Mouse (Mus musculus) embryonic facial prominence, embryonic 15.5 days (tissue): ENCODE measurements around the gene H2-Aa. TPM values are rescaled to one million over a fixed set of nuclear protein-coding genes. Genes with fewer than 3 reads are reported as not detected.

ENCODE experiments used
- ATAC-seq: fragments of 200-750 bp; cut with Nextera tagmentation; 2 replicates; pipeline ENCODE4 v1.8.0; 2017; ENCODE audit warnings: low read depth, moderate TSS enrichment; ENCODE audit not compliant: insufficient number of reproducible peaks, low FRiP score, low TSS enrichment
- H3K27ac ChIP-seq: fragments of 300-500 bp; sonication (generic); replicated peaks from 2 replicates; pipeline ENCODE4 v1.5.1; 2015; ENCODE audit warnings: mild to moderate bottlenecking, inconsistent platforms
- H3K27me3 ChIP-seq: fragments of 300-500 bp; sonication (generic); 2 replicates; pipeline ENCODE4 v1.6.1; 2015; ENCODE audit warnings: inconsistent platforms
- H3K36me3 ChIP-seq: fragments of 300-500 bp; sonication (generic); 2 replicates; pipeline ENCODE4 v1.6.1; 2015; ENCODE audit warnings: mild to moderate bottlenecking, inconsistent platforms
- H3K4me1 ChIP-seq: fragments of 300-500 bp; sonication (generic); 2 replicates; pipeline ENCODE4 v1.6.1; 2015; ENCODE audit warnings: inconsistent platforms
- H3K4me2 ChIP-seq: fragments of 300-500 bp; sonication (generic); replicated peaks from 2 replicates; pipeline ENCODE4 v1.6.1; 2015; ENCODE audit warnings: mild to moderate bottlenecking, inconsistent platforms
- H3K4me3 ChIP-seq: fragments of 300-500 bp; sonication (generic); replicated peaks from 2 replicates; pipeline ENCODE4 v1.5.1; 2015; ENCODE audit warnings: mild to moderate bottlenecking, inconsistent platforms
- H3K9ac ChIP-seq: fragments of 300-500 bp; sonication (generic); 2 replicates; pipeline ENCODE4 v1.6.1; 2015; ENCODE audit warnings: inconsistent platforms
- H3K9me3 ChIP-seq: fragments of 300-500 bp; sonication (generic); replicated peaks from 2 replicates; pipeline ENCODE4 v1.6.1; 2016; ENCODE audit warnings: inconsistent platforms
- WGBS: fragments of 180-500 bp; shearing (Covaris S2); methylation state at CpG from one replicate; pipeline ENCODE4 v1.1.7; 2015; 5-methylcytosine and 5-hydroxymethylcytosine counted together
- polyA plus RNA-seq: library from polyadenylated mRNA; unstranded; fragments of >200 nt; fragmentation: Nextera tagmentation; extraction: Ambion mirVana; gene quantifications from 2 replicates; pipeline ENCODE4 v1.2.1, GENCODE M21; 2015

Gene H2-Aa
- polyA plus RNA-seq, 1 experiment from 2014 or later: 2.7 TPM

DNA sequence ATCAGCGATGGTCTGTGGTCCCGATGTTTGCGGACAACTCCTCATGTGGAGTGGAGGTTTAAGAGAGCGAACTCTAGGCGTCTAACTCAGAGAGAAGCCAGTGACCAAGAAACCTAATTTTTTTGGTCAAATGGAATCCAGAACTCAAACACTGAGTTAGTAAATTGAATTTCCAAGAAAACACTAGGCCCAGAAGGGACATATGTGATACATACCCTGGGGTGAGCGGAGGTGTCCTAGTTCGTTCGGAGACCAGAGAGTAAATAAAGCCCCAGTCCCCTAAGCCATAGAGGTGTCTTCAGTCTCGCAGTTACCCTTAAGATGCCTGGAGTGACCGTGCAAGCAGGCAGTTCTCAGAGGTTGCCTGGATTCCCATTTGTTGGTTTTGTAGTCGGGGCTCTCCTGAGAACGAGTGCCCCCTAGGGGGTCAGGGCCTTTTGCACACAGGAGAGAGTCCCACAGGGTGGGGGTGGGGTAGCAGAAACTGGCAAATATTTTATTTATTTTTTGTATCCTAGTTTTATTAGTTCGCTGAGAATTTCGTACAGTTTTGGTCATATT, 23.7 kb downstream of the H2-Aa start:
- 5% methylated on average over 14 of the region's 14 CpGs for WGBS
- Histone ChIP-seq H3K9me3 (no peaks in the 10 kb centered on the region), H3K27me3 (peaks cover 25% of the 10 kb centered on the region), H3K9ac (no peak overlapping the region), H3K4me2 (peak overlapping the region; percentile 98), H3K4me3 (peak overlapping the region; percentile 51), H3K27ac (no peak overlapping the region), H3K36me3 (no peaks in the 10 kb centered on the region), H3K4me1 (peaks cover 22% of the 10 kb centered on the region)
- ATAC-seq: no peak

DNA sequence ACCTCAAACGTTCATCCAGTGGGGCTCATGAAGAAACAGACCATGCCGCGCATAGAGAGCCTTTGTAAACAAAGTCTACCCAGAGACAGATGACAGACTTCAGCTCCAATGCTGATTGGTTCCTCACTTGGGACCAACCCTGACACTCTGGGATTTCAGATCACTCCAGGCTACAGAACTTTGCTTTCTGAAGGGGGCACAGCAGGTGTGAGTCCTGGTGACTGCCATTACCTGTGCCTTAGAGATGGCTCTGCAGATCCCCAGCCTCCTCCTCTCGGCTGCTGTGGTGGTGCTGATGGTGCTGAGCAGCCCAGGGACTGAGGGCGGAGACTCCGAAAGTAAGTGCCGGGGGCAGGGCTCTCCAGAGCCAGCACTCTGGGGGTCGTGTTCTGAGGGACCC, 24.6 kb downstream of the H2-Aa start:
- peak; percentile 74; the same call in 1 of the 2 replicates for ATAC-seq
- peak overlapping the region; percentile 98 for H3K4me2 ChIP-seq
- WGBS: 0% methylated on average over 8 of the region's 8 CpGs
- H3K4me3 ChIP-seq: peak overlapping the region; percentile 51
- H3K27me3 ChIP-seq: peaks cover 25% of the 10 kb centered on the region
- H3K27ac ChIP-seq: no peak overlapping the region
- peaks cover 22% of the 10 kb centered on the region for H3K4me1 ChIP-seq
- H3K36me3 ChIP-seq: no peaks in the 10 kb centered on the region
- no peak overlapping the region for H3K9ac ChIP-seq
- H3K9me3 ChIP-seq: no peaks in the 10 kb centered on the region

DNA sequence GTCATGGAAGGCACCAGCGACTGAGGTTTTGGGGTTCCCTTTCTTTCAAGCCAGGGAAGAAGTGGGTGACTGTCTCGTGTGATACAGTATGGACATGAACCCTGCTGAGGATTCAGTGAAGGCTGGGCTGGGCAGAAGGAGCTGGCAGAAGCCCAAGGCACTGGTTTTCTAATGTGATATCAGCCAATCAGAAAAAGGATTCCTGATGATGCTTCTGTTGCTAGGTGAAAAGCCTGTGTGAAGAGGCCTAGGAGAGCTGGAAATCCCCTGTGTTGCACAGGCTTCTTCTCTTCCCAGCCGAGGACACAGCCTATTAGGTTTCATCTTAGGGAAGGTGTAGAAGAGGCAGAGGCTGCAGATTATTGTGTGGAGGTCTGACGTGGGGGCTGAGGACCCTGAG, 26.1 kb downstream of the H2-Aa start:
- no peak overlapping the region for H3K27ac ChIP-seq
- no peak overlapping the region for H3K4me3 ChIP-seq
- H3K4me2 ChIP-seq: no peak overlapping the region
- ATAC-seq: no peak
- H3K36me3 ChIP-seq: no peaks in the 10 kb centered on the region
- no peak overlapping the region for H3K9ac ChIP-seq
- H3K4me1 ChIP-seq: peaks cover 22% of the 10 kb centered on the region
- no peaks in the 10 kb centered on the region for H3K9me3 ChIP-seq
- 16% methylated on average over 4 of the region's 4 CpGs for WGBS
- H3K27me3 ChIP-seq: peaks cover 25% of the 10 kb centered on the region

DNA sequence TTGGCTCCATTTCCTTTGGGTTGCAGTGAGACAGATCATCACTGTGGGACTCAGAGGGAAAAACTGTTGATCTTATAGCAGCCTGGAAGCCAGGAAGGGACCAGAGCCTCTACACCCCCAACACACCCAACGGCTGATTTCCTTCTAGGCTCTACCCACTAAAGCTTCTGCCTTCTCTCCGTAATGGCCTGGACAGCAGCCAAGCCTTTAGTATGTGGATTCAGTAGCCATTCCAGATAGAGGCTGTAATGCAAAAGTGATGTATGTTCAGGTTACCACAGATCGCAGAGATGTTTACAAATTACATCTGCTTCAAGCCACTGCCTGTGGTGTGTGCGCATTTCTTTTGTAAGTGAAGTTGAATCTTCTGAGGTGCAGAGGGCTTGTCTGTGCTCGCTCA, 27.1 kb downstream of the H2-Aa start:
- Histone ChIP-seq H3K36me3 (no peaks in the 10 kb centered on the region), H3K9me3 (no peaks in the 10 kb centered on the region), H3K9ac (no peak overlapping the region), H3K4me1 (peaks cover 22% of the 10 kb centered on the region), H3K4me2 (no peak overlapping the region), H3K4me3 (no peak overlapping the region), H3K27me3 (peaks cover 29% of the 10 kb centered on the region), H3K27ac (no peak overlapping the region)
- 42% methylated on average over 5 of the region's 5 CpGs for WGBS
- ATAC-seq: no peak

DNA sequence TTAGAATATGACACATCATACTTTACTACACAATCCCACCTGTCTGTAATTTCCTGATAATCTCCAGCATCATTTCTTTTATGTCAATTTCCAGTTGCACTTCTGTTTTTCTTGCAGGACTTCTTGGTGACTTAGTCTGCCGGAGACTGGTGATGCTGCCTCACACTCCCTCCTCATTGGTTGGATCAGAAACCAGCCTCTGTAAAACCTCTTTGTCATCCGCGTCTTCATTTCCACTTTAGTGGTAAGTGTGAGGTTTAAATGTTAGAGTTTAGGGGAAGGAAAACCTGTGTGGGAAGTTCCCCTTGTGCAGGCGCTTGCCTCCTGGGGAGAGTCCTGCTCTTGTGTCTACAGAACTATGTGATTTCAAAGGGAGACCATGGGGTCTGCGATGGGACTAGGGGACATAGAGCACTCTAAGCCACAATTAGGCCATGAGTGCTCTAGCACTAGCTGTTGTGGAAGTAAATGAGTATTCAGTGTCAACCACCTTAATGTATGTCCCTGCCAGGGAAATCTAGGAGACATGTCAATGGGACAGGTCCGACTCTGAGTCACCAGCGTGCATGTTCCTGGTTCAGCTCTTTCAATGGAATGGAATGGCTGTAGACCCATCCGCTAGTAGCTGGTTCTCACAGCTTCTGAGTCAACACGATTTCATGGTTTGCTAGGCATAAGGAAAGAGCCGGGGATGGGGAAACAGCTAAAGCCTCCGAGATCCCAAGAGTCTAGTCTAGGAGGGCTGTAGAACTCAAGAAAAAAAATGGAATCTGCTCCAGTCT, 29.8 kb downstream of the H2-Aa start, which contains the start of gene H2-Ab1:
H2-Ab1 (plus strand) TSS at position 96 of the 782 bp plus-strand sequence.
- Histone ChIP-seq H3K4me3 (no peak within 1 kb of the TSS), H3K27ac (no peak within 1 kb of the TSS), H3K9me3 (no peaks in the 10 kb centered on the region), H3K36me3 (no peaks in the 10 kb centered on the region), H3K4me1 (no peaks in the 10 kb centered on the region), H3K9ac (no peak within 1 kb of the TSS), H3K4me2 (no peak within 1 kb of the TSS), H3K27me3 (peaks cover 5% of the 10 kb centered on the region; the same call in 1 of the 2 replicates)
- 68% methylated on average over 11 of the region's 11 CpGs for WGBS
- no peak for ATAC-seq

DNA sequence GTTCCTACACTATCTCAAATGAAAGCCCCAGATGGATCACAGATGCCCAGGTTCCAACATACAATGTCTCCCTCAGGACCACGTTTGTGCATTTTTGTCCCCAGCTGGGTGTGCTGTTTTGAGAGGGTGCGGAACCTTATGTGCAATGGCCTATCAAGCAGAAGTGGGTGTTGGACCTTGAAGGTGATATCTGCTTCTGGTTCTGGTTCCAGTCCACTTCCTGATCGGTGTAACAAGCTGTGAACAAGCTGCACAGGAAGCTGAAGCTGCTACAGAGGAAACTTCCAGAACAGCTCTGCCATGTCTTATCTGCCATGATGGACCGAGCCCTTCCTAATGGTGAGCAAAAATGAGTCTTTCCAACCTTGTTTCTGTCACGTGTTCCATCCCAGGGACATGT, 31.1 kb downstream of the H2-Aa start:
- no peak overlapping the region for H3K9ac ChIP-seq
- H3K4me2 ChIP-seq: no peak overlapping the region
- H3K27ac ChIP-seq: no peak overlapping the region
- no peaks in the 10 kb centered on the region for H3K9me3 ChIP-seq
- no peaks in the 10 kb centered on the region for H3K36me3 ChIP-seq
- H3K27me3 ChIP-seq: peaks cover 5% of the 10 kb centered on the region; the same call in 1 of the 2 replicates
- 80% methylated on average over 5 of the region's 5 CpGs for WGBS
- no peak for ATAC-seq
- no peaks in the 10 kb centered on the region for H3K4me1 ChIP-seq
- H3K4me3 ChIP-seq: no peak overlapping the region

DNA sequence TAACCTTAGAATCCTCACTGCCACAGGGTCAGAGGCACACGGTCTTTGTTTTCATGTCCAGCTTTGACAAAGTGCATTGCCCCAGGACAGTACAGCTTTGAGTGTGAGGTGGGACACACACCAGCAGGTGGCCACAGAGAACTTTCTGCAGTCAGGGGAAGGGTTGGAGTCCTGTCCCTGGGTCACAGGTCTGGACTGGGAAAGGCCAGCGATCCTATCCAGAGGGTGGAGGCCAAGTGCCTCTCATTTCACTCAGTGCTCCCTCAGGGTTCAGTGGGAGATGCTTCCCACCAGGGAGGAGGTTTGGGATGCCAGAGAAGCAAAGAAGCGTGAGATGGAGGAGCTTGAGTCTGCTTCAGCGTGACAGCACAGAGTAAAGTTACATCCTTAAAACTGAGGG, 36.0 kb downstream of the H2-Aa start:
- no peaks in the 10 kb centered on the region for H3K9me3 ChIP-seq
- no peak overlapping the region for H3K4me2 ChIP-seq
- no peak for ATAC-seq
- H3K4me3 ChIP-seq: no peak overlapping the region
- H3K9ac ChIP-seq: no peak overlapping the region
- H3K4me1 ChIP-seq: no peaks in the 10 kb centered on the region
- H3K27ac ChIP-seq: no peak overlapping the region
- 39% methylated on average over 4 of the region's 4 CpGs for WGBS
- H3K36me3 ChIP-seq: no peaks in the 10 kb centered on the region
- peaks cover 8% of the 10 kb centered on the region; the same call in 1 of the 2 replicates for H3K27me3 ChIP-seq

DNA sequence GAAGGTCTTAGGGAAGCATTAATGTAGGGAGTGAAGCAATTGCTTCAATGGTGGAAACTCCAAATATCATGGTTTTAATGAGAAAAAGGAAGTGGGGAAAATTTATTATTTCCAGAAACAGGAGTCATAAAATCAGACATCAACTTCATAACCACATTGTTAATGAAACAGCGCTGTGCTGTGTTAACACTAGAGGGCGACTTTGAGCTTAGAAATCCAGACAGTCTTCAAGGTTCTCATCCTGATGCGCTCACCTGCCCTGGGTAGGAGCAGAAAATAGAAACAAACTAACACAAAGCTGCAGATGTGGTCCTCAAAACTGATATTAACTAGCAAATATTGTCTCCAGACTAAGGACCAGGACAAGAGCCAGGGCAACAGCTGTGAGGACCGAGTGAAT, 37.7 kb downstream of the H2-Aa start:
- H3K27me3 ChIP-seq: peaks cover 3% of the 10 kb centered on the region; the same call in 1 of the 2 replicates
- WGBS: 16% methylated on average over 4 of the region's 4 CpGs
- H3K4me1 ChIP-seq: no peaks in the 10 kb centered on the region
- ATAC-seq: no peak
- H3K9ac ChIP-seq: no peak overlapping the region
- H3K36me3 ChIP-seq: no peaks in the 10 kb centered on the region
- no peaks in the 10 kb centered on the region for H3K9me3 ChIP-seq
- no peak overlapping the region for H3K4me2 ChIP-seq
- no peak overlapping the region for H3K4me3 ChIP-seq
- no peak overlapping the region for H3K27ac ChIP-seq

DNA sequence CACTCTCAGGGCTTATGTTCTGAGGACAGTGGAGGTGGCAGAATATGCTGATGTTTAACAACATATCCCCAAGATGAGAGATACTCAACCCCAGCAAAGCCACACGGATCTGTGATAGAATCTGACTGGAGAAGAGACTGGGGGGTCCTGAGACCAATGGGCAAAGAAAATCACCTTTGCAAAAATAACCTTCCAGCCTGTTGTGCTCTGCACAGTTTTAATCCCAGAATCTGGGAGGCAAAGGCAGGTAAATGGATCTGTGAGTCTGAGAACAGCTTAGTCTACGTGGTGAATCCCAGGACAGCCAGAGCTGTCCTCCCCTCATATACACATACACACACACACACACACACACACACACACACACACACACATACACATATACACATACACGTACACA, 38.3 kb downstream of the H2-Aa start:
- H3K4me3 ChIP-seq: no peak overlapping the region
- H3K9me3 ChIP-seq: no peaks in the 10 kb centered on the region
- no peaks in the 10 kb centered on the region for H3K4me1 ChIP-seq
- no peaks in the 10 kb centered on the region for H3K36me3 ChIP-seq
- no peak overlapping the region for H3K27ac ChIP-seq
- H3K27me3 ChIP-seq: peaks cover 3% of the 10 kb centered on the region; the same call in 1 of the 2 replicates
- no peak overlapping the region for H3K9ac ChIP-seq
- no peak for ATAC-seq
- 32% methylated on average over 3 of the region's 3 CpGs for WGBS
- H3K4me2 ChIP-seq: no peak overlapping the region

DNA sequence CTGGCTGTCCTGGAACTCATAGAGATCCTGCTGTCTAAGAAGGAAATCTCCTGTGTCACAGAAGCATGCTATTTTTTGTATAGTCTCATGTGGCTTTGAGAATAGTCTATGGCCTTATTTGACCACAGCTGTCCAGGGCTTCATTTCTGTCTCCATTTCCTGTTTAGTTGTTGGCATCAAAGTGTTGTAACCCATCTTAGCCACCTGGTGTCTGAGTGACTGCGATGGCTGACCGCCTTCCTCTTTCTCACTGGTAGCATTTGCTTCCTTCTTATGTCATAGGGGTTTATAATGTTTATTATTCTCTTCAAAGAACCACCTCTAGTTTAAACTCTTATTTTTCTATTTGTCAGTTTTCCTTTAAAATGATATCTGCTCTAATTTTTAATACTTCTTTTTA, 38.9 kb downstream of the H2-Aa start:
- Histone ChIP-seq H3K36me3 (no peaks in the 10 kb centered on the region), H3K4me2 (no peak overlapping the region), H3K27ac (no peak overlapping the region), H3K4me3 (no peak overlapping the region), H3K9me3 (no peaks in the 10 kb centered on the region), H3K4me1 (no peaks in the 10 kb centered on the region), H3K9ac (no peak overlapping the region), H3K27me3 (peaks cover 3% of the 10 kb centered on the region; the same call in 1 of the 2 replicates)
- WGBS: 60% methylated on average over 2 of the region's 2 CpGs
- no peak for ATAC-seq

DNA sequence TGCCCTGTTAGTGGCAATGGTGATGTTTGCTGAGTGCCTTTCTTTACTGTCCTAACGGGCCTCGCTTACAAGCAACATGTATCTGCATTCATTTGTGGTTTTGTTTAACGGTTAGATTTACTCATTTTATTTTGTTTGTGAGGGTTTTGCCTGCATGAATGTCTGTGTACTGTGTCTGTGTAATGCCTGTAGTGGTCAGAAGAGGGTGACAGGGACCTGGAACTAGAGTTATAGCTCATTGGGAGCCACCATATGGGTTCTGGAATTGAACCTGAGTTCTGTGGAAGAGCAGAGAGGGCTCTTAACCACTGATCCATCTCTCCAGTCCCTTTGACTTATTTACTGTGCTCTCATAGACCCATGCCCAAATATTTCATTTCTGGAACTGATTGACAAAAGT, 40.6 kb downstream of the H2-Aa start:
- ATAC-seq: no peak

More for the DNA sequence above, 40.6 kb downstream of the H2-Aa start:
- Histone ChIP-seq H3K9ac (no peak overlapping the region), H3K4me3 (no peak overlapping the region), H3K4me2 (no peak overlapping the region), H3K4me1 (no peaks in the 10 kb centered on the region), H3K36me3 (no peaks in the 10 kb centered on the region), H3K27me3 (peaks cover 3% of the 10 kb centered on the region; the same call in 1 of the 2 replicates), H3K9me3 (no peaks in the 10 kb centered on the region), H3K27ac (no peak overlapping the region)
- WGBS: 89% methylated on average over 3 of the region's 3 CpGs
